Comparison of ENCODE assay signal across 16 mouse cellular contexts in genomic region chr2:105797842-105798241, GRCm38 (mm10).
DNase-seq lines count a peak whose midpoint lies in the region; ATAC-seq and TF ChIP-seq lines count a peak whose summit lies in the region.
"Had no signal": no experiment of that assay in that cellular context is flagged by ENCODE, and none has a peak within 500 bp of the region (broad histone marks: within the 10 kb centered on the region; RNA-seq: fewer than 3 reads in every experiment).

No protein-coding gene starts in this region.

- TF ChIP-seq CTCF in C2C12 (IDR thresholded peaks at IDR 0.05; ENCODE audit: control insufficient read depth, insufficient read depth, insufficient read length) = no peak

- no peaks in the 10 kb centered on the region for H3K27me3 ChIP-seq in C2C12 (ENCODE audit: control insufficient read depth, insufficient read depth, insufficient read length)
- H3K27me3 ChIP-seq: forebrain, embryonic 12.5 days; hindbrain, embryonic 15.5 days; limb, embryonic 12.5 days had no signal

- no peak overlapping the region for H3ac ChIP-seq in C2C12 (ENCODE audit: control insufficient read depth, insufficient read length, low read depth)

- peaks cover 8% of the 10 kb centered on the region for H3K36me3 ChIP-seq in C2C12 (ENCODE audit: control insufficient read depth, insufficient read depth)
- H3K36me3 ChIP-seq: forebrain, embryonic 12.5 days; limb, embryonic 12.5 days; midbrain, embryonic 12.5 days had no signal

- H3K4me3 ChIP-seq in C2C12 (ENCODE audit: insufficient read depth, poor library complexity, severe bottlenecking) = no peak overlapping the region
- H3K4me3 ChIP-seq: forebrain, embryonic 12.5 days; hindbrain, embryonic 15.5 days; layer of hippocampus, adult 2 months; limb, embryonic 12.5 days; midbrain, embryonic 12.5 days had no signal

- DNase-seq in cerebellum, adult 8-10 months = peak; percentile 25
- peak; percentile 37 to 38 for DNase-seq in kidney, postnatal 36 days
- no peak for DNase-seq in kidney, postnatal 4 days
- peak; percentile 78 to 82 for DNase-seq in cerebellum, postnatal 10 days
- no peak for DNase-seq in urinary bladder, postnatal 36 days (ENCODE audit: low spot score in 2 of 2)
- no peak for DNase-seq in urinary bladder, postnatal 25 days (ENCODE audit: low spot score)
- DNase-seq: gastrocnemius, postnatal 14 days; right cerebral cortex, postnatal 4 days had no signal

- peaks cover 2% of the 10 kb centered on the region for H3K79me3 ChIP-seq in C2C12 (ENCODE audit: low read depth)

- H3K79me2 ChIP-seq in C2C12 (ENCODE audit: control insufficient read depth, insufficient read depth) = no peaks in the 10 kb centered on the region

- no peak for ATAC-seq in cerebellum, adult (ENCODE audit: insufficient number of reproducible peaks, low FRiP score, low TSS enrichment)
- ATAC-seq: CD4-positive, CD25-positive, alpha-beta regulatory T cell, adult 4 months had no signal

TF ChIP-seq in C2C12, 6 proteins besides CTCF, POLR2A, EP300 and RAD21:
- no peak for TF ChIP-seq CEBPB (IDR thresholded peaks at IDR 0.05; ENCODE audit: low read depth)
- peak; percentile 36 for TF ChIP-seq USF1 (IDR thresholded peaks at IDR 0.05; ENCODE audit: low read depth)
- TF ChIP-seq MYOG (IDR thresholded peaks at IDR 0.05; ENCODE audit: control insufficient read depth, extremely low read depth, insufficient read length) = no peak

Comparison
In these comparisons a context has a peak if more than half of its experiments do, and no peak if none do; other contexts are left out.
1. DNase-seq: peak in cerebellum, adult 8-10 months (single experiment), kidney, postnatal 36 days (2 of 2) and cerebellum, postnatal 10 days (2 of 2); none in kidney, postnatal 4 days (0 of 2), urinary bladder, postnatal 36 days (0 of 2) and urinary bladder, postnatal 25 days (single experiment).